ENCODE assay signal across 18 mouse cellular contexts in the genomic region with DNA sequence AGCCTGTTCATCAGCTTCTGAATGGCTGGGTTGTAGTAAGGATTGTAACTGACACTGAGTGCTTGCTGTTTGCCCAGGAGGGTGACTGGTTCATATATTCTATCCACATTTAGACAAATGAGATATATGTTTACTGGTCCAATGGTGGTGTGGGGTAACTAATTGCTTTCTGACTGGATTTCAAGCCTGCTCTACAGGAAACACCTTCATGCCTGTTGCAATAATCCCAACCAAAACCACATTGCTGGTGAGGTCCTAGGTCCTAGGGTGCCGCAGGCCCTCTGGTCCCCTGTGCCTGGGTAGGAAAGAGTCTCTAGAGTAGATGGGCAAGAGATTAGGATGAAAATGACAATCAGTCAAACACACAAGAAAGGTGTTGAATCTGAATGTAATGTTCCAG.
"Had no signal": no experiment of that assay in that cellular context is flagged by ENCODE, and none has a peak within 500 bp of the region (broad histone marks: within the 10 kb centered on the region; RNA-seq: fewer than 3 reads in every experiment).

No protein-coding gene starts in this region.

- DNase-seq: kidney, adult 18-20 months; kidney, adult 9 months; kidney, postnatal 14 days; kidney, postnatal 4 days; layer of hippocampus, adult 9-11 months; lung, adult 18-20 months; lung, postnatal 10 days; lung, postnatal 36 days; thymus, adult 2 months; thymus, postnatal 14 days; thymus, postnatal 4 days had no signal

- ATAC-seq: intestine, embryonic 16.5 days; midbrain, embryonic 15.5 days had no signal

- H3K4me3 ChIP-seq: lung, embryonic 15.5 days; midbrain, embryonic 12.5 days; midbrain, embryonic 15.5 days; neural tube, embryonic 12.5 days; neural tube, embryonic 15.5 days had no signal

- H3K27ac ChIP-seq: liver, embryonic 14.5 days; lung, embryonic 15.5 days; midbrain, embryonic 12.5 days; midbrain, embryonic 15.5 days; neural tube, embryonic 12.5 days; neural tube, embryonic 15.5 days had no signal
